Comparison of ENCODE assay signal across 8 mouse cellular contexts in the genomic region with DNA sequence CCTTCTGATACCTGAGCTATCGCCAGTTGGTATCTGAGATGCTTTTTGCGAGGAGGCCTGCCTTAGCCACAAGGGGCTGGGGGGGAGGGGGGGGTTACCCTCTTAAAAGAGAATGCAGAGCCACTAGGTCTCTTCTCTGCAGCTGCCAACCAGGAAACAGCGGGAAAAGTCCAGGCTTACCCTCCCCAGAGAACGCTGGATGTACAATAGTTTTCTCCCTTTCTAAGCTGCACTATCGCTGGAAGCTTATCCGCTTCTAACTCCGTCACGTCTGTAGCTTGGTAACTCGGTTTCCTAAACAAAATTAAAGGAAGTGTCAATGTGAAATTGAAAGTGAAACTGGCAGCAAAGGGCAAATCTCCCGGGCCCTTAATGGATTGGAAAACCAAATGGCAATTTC.
DNase-seq lines count a peak whose midpoint lies in the region; ATAC-seq and TF ChIP-seq lines count a peak whose summit lies in the region.

No protein-coding gene starts in this region.

- TF ChIP-seq POLR2A in heart, adult 2 months (IDR thresholded peaks at IDR 0.05; ENCODE audit: insufficient read depth, low read depth, low read length) = peak; percentile 61; the same call in 1 of the 2 replicates

- H3K9me3 ChIP-seq in hindbrain, embryonic 11.5 days (ENCODE audit: control insufficient read depth, low read length) = no peaks in the 10 kb centered on the region
- no peaks in the 10 kb centered on the region for H3K9me3 ChIP-seq in hindbrain, embryonic 10.5 days
- H3K9me3 ChIP-seq in forebrain, embryonic 12.5 days = no peaks in the 10 kb centered on the region

- peak; percentile 10 for DNase-seq in hindbrain, embryonic 11.5 days (ENCODE audit: low spot score)
- no peak for DNase-seq in hindbrain, embryonic 10.5 days (ENCODE audit: low spot score)
- peak; percentile 31 to 36 for DNase-seq in heart, adult 2 months
- DNase-seq in kidney, adult 8-10 months = peak; percentile 9 to 24
- DNase-seq in adrenal gland, postnatal 4 days (ENCODE audit: low spot score in 2 of 2) = no peak
- no peak for DNase-seq in gastrocnemius, postnatal 36 days

- TF ChIP-seq CTCF in heart, adult 2 months (IDR thresholded peaks at IDR 0.05) = peak; percentile 31

- intact Hi-C loops in heart, adult 2 months (cut with DNase I) = loop anchor here (5.0 kb wide), 3 partner anchors 50 to 205 kb away; no protein-coding TSS in a partner anchor
- intact Hi-C loops in gastrocnemius, postnatal 36 days (cut with DNase I) = no loop called here

- H3K36me3 ChIP-seq in hindbrain, embryonic 11.5 days (ENCODE audit: control insufficient read depth, insufficient read depth, low read length) = no peaks in the 10 kb centered on the region
- no peaks in the 10 kb centered on the region for H3K36me3 ChIP-seq in hindbrain, embryonic 10.5 days
- H3K36me3 ChIP-seq in heart, adult 2 months (ENCODE audit: control insufficient read depth, insufficient read depth, low read length) = peaks cover 1% of the 10 kb centered on the region; the same call in 1 of the 2 replicates
- H3K36me3 ChIP-seq in forebrain, embryonic 12.5 days (replicated peaks) = no peaks in the 10 kb centered on the region

- H3K4me2 ChIP-seq in hindbrain, embryonic 11.5 days (replicated peaks; ENCODE audit: low read depth, low read length) = no peak overlapping the region
- no peak overlapping the region for H3K4me2 ChIP-seq in forebrain, embryonic 12.5 days

- H3K9ac ChIP-seq in hindbrain, embryonic 11.5 days (ENCODE audit: low read depth, low read length) = no peak overlapping the region
- peak overlapping the region; percentile 12 for H3K9ac ChIP-seq in heart, adult 2 months (ENCODE audit: low read depth, low read length)
- H3K9ac ChIP-seq in forebrain, embryonic 12.5 days = no peak overlapping the region

- no peaks in the 10 kb centered on the region for H3K4me1 ChIP-seq in hindbrain, embryonic 11.5 days (replicated peaks; ENCODE audit: control insufficient read depth, insufficient read depth, low read length)
- H3K4me1 ChIP-seq in hindbrain, embryonic 10.5 days (replicated peaks) = no peaks in the 10 kb centered on the region
- peaks cover 3% of the 10 kb centered on the region for H3K4me1 ChIP-seq in heart, adult 2 months (ENCODE audit: control insufficient read depth, insufficient read depth, low read length)
- no peaks in the 10 kb centered on the region; the same call in 1 of the 2 replicates for H3K4me1 ChIP-seq in forebrain, embryonic 12.5 days

- no peak overlapping the region for H3K4me3 ChIP-seq in hindbrain, embryonic 11.5 days (ENCODE audit: low read depth, low read length)
- no peak overlapping the region for H3K4me3 ChIP-seq in hindbrain, embryonic 10.5 days
- peak overlapping the region; percentile 38 for H3K4me3 ChIP-seq in heart, adult 2 months
- no peak overlapping the region for H3K4me3 ChIP-seq in forebrain, embryonic 12.5 days (replicated peaks)

- H3K27me3 ChIP-seq in hindbrain, embryonic 11.5 days (ENCODE audit: control insufficient read depth, insufficient read depth, low read length) = no peaks in the 10 kb centered on the region
- H3K27me3 ChIP-seq in hindbrain, embryonic 10.5 days (ENCODE audit: insufficient read depth, poor library complexity, severe bottlenecking) = no peaks in the 10 kb centered on the region
- no peaks in the 10 kb centered on the region for H3K27me3 ChIP-seq in heart, adult 2 months (ENCODE audit: control insufficient read depth, insufficient read depth, low read length)
- no peaks in the 10 kb centered on the region for H3K27me3 ChIP-seq in forebrain, embryonic 12.5 days

- no peak for ATAC-seq in hindbrain, embryonic 11.5 days (ENCODE audit: low FRiP score)
- peak; percentile 90 for ATAC-seq in megakaryocyte progenitor cell, adult 5-6 weeks (replicated peaks; ENCODE audit: poor library complexity)
- ATAC-seq in forebrain, embryonic 12.5 days (ENCODE audit: low FRiP score) = no peak

- TF ChIP-seq EP300 in heart, adult 2 months (IDR thresholded peaks at IDR 0.05; ENCODE audit: insufficient read depth, low read depth, low read length) = peak; percentile 52; the same call in 1 of the 2 replicates

- H3K79me2 ChIP-seq in heart, adult 2 months (replicated peaks; ENCODE audit: control insufficient read depth, insufficient read depth, low read length) = no peaks in the 10 kb centered on the region

- WGBS in hindbrain, embryonic 11.5 days = 61% methylated on average over 10 of the region's 10 CpGs
- 66% methylated on average over 10 of the region's 10 CpGs for WGBS in hindbrain, embryonic 10.5 days
- WGBS in heart, adult 2 months = 19% methylated on average over 10 of the region's 10 CpGs
- 60% methylated on average over 10 of the region's 10 CpGs for WGBS in forebrain, embryonic 12.5 days

- no peak overlapping the region for H3K27ac ChIP-seq in hindbrain, embryonic 11.5 days (ENCODE audit: low read depth, low read length)
- no peak overlapping the region for H3K27ac ChIP-seq in hindbrain, embryonic 10.5 days
- H3K27ac ChIP-seq in heart, adult 2 months = peak overlapping the region; percentile 72
- H3K27ac ChIP-seq in forebrain, embryonic 12.5 days = no peak overlapping the region

Comparison
In these comparisons a context has a peak if more than half of its experiments do, and no peak if none do; other contexts are left out.
1. DNase-seq: peak in hindbrain, embryonic 11.5 days (single experiment), heart, adult 2 months (2 of 2) and kidney, adult 8-10 months (2 of 2); none in hindbrain, embryonic 10.5 days (single experiment), adrenal gland, postnatal 4 days (0 of 2) and gastrocnemius, postnatal 36 days (0 of 2).